ENCODE assay signal across 21 mouse cellular contexts in the genomic region with DNA sequence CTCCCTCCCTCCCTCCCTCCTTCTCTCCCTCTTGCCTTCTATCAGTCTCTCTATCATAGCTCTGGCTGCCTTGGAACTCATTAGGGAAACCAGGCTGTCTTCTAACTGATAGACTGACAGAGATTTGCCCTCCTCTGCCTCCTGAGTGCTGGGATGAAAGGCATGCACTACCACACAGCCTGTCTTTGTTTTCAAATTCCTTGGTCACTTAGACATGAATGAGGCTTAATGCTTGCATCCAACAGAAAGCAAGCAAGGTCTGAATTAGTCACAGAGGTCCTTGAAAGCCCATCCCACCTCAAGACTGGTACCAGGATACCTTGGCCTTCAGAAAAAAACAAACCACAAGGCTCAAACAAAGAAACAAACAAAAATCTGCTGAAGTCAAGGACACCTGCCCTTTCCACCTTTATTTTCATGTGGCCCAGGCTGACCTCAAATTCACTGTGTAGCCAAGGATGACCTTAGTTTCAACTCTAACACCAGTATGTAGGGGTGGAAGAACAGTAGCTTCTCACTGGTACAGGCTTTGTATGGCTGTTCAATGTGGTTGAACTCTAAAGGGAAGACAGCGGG. TPM values are rescaled to one million over a fixed set of nuclear protein-coding genes. Genes with fewer than 3 reads are reported as not detected.
"Had no signal": no experiment of that assay in that cellular context is flagged by ENCODE, and none has a peak within 500 bp of the region (broad histone marks: within the 10 kb centered on the region; RNA-seq: fewer than 3 reads in every experiment).

No protein-coding gene starts in this region.

- DNase-seq: lung, adult 18-20 months; lung, embryonic 14.5 days; lung, postnatal 10 days; right cerebral cortex, postnatal 14 days; thymus, adult 18-20 months; thymus, postnatal 25 days; thymus, postnatal 4 days had no signal

- H3K27ac ChIP-seq: macrophage; midbrain, embryonic 13.5 days; midbrain, embryonic 15.5 days; neural tube, embryonic 12.5 days had no signal

- H3K36me3 ChIP-seq: midbrain, embryonic 13.5 days; midbrain, embryonic 15.5 days; neural tube, embryonic 12.5 days had no signal

- ATAC-seq: midbrain, embryonic 13.5 days; midbrain, embryonic 15.5 days had no signal

- H3K4me1 ChIP-seq: megakaryocyte, embryonic 14.5 days; midbrain, embryonic 13.5 days; midbrain, embryonic 15.5 days; neural tube, embryonic 12.5 days had no signal

- H3K4me2 ChIP-seq: lung, embryonic 14.5 days; midbrain, embryonic 11.5 days; midbrain, embryonic 13.5 days; midbrain, embryonic 15.5 days; neural tube, embryonic 12.5 days had no signal

- H3K27me3 ChIP-seq: midbrain, embryonic 13.5 days; midbrain, embryonic 15.5 days; neural tube, embryonic 12.5 days had no signal

- H3K9ac ChIP-seq: lung, embryonic 14.5 days; midbrain, embryonic 13.5 days; midbrain, embryonic 15.5 days; neural tube, embryonic 12.5 days had no signal

- H3K4me3 ChIP-seq: megakaryocyte, embryonic 14.5 days; midbrain, embryonic 13.5 days; midbrain, embryonic 15.5 days; neural tube, embryonic 12.5 days had no signal

- H3K9me3 ChIP-seq: midbrain, embryonic 13.5 days; midbrain, embryonic 15.5 days; neural tube, embryonic 12.5 days had no signal

RNA-seq across cellular contexts. Expression of a gene that starts 19.0 kb away (rescaled TPM):
- polyA plus RNA-seq: lung, embryonic 14.5 days; lung, embryonic 16.5 days; macrophage; midbrain, embryonic 11.5 days; midbrain, embryonic 13.5 days; midbrain, embryonic 15.5 days; midbrain, postnatal 0 days; neural tube, embryonic 12.5 days; neural tube, embryonic 14.5 days; spleen, adult 2 months; stomach, embryonic 14.5 days; urinary bladder, adult 2 months had no signal

RNA-seq across cellular contexts. Expression of a gene that starts 22.1 kb away (rescaled TPM):
- polyA plus RNA-seq: liver, embryonic 16.5 days; lung, embryonic 14.5 days; macrophage; midbrain, embryonic 11.5 days; midbrain, embryonic 13.5 days; midbrain, embryonic 15.5 days; midbrain, postnatal 0 days; neural tube, embryonic 12.5 days; neural tube, embryonic 14.5 days; spleen, adult 2 months; stomach, embryonic 14.5 days; stomach, embryonic 16.5 days; urinary bladder, adult 2 months had no signal

RNA-seq across cellular contexts. Expression of a gene that starts 32.3 kb away (rescaled TPM):
- polyA plus RNA-seq: liver, embryonic 16.5 days; lung, embryonic 14.5 days; lung, embryonic 16.5 days; macrophage; midbrain, embryonic 11.5 days; midbrain, embryonic 13.5 days; midbrain, embryonic 15.5 days; midbrain, postnatal 0 days; neural tube, embryonic 12.5 days; neural tube, embryonic 14.5 days; spleen, adult 2 months; stomach, embryonic 14.5 days; stomach, embryonic 16.5 days; urinary bladder, adult 2 months had no signal
